ENCODE assay signal across 9 mouse cellular contexts in the genomic region with DNA sequence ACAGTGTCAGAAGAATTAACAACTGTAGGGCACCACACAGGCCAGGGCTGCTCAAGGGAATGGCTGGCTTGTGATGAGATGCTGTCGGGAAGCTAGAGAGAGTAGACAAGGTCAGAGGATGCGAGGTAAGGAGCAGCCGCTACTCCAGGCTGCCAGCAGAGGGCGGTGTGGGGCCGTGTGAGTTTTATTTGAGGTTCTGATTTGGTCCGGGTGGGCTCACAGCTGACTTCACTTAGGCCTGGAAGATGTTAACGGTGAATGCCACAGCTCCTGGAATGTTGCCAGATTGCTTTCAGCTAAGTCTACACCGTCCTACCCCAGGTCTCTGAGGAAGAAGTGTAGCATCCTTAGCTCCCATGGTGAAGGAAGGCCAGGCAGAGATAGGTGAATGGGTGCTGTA. TPM values are rescaled to one million over a fixed set of nuclear protein-coding genes. Genes with fewer than 3 reads are reported as not detected.
DNase-seq lines count a peak whose midpoint lies in the region; ATAC-seq and TF ChIP-seq lines count a peak whose summit lies in the region.
"Had no signal": no experiment of that assay in that cellular context is flagged by ENCODE, and none has a peak within 500 bp of the region (broad histone marks: within the 10 kb centered on the region; RNA-seq: fewer than 3 reads in every experiment).

No protein-coding gene starts in this region.

- peak; percentile 92 to 96 (median 92) for TF ChIP-seq CTCF in MEL (IDR thresholded peaks at IDR 0.05 in 2 of 3, conservative IDR thresholded peaks at IDR 0.05 in 1 of 3; ENCODE audit: control insufficient read depth in 1 of 3, insufficient read depth in 1 of 3, low read depth in 2 of 3, low read length in 3 of 3, poor library complexity in 1 of 3, severe bottlenecking in 1 of 3)
- TF ChIP-seq CTCF in bone marrow, adult 2 months (IDR thresholded peaks at IDR 0.05; ENCODE audit: control insufficient read depth, insufficient read depth, low read length) = peak; percentile 91

- intact Hi-C loops in left cerebral cortex, postnatal 14 days (cut with DNase I) = no loop called here

- TF ChIP-seq EP300 in MEL (IDR thresholded peaks at IDR 0.05; ENCODE audit: low read depth in 1 of 2, low read length in 2 of 2) = no peak

- no peaks in the 10 kb centered on the region for H3K36me3 ChIP-seq in MEL (ENCODE audit: control insufficient read depth in 1 of 2, insufficient read depth in 2 of 2, low read length in 2 of 2)
- H3K36me3 ChIP-seq in embryonic facial prominence, embryonic 14.5 days (ENCODE audit: control insufficient read depth, insufficient read depth, low read length) = no peaks in the 10 kb centered on the region
- no peaks in the 10 kb centered on the region for H3K36me3 ChIP-seq in liver, embryonic 11.5 days (ENCODE audit: control insufficient read depth, insufficient read depth, low read length)
- H3K36me3 ChIP-seq: neural tube, embryonic 12.5 days had no signal

- no peak overlapping the region for H3K27ac ChIP-seq in MEL (ENCODE audit: control insufficient read depth, low read depth, low read length)
- no peak overlapping the region for H3K27ac ChIP-seq in bone marrow, adult 2 months (ENCODE audit: control insufficient read depth, insufficient read depth, low read depth, low read length, poor library complexity)
- H3K27ac ChIP-seq in embryonic facial prominence, embryonic 14.5 days (replicated peaks; ENCODE audit: low read depth, low read length) = no peak overlapping the region
- no peak overlapping the region for H3K27ac ChIP-seq in liver, embryonic 11.5 days (ENCODE audit: low read depth, low read length)
- H3K27ac ChIP-seq: neural tube, embryonic 12.5 days had no signal

- H3K27me3 ChIP-seq in MEL (ENCODE audit: control insufficient read depth in 1 of 2, insufficient read depth in 2 of 2, low read length in 2 of 2) = no peaks in the 10 kb centered on the region; a peak in 1 of 4 replicates
- no peaks in the 10 kb centered on the region for H3K27me3 ChIP-seq in embryonic facial prominence, embryonic 14.5 days (replicated peaks; ENCODE audit: control insufficient read depth, insufficient read depth, low read length)
- H3K27me3 ChIP-seq in liver, embryonic 11.5 days (replicated peaks; ENCODE audit: control insufficient read depth, insufficient read depth, low read length) = no peaks in the 10 kb centered on the region; the same call in 1 of the 2 replicates
- H3K27me3 ChIP-seq: neural tube, embryonic 12.5 days had no signal

- no peaks in the 10 kb centered on the region for H3K79me2 ChIP-seq in MEL (ENCODE audit: control insufficient read depth, insufficient read depth, low read length, poor library complexity)

- H3K4me1 ChIP-seq in MEL (ENCODE audit: control insufficient read depth in 1 of 2, insufficient read depth in 2 of 2, low read length in 2 of 2) = no peaks in the 10 kb centered on the region
- H3K4me1 ChIP-seq in bone marrow, adult 2 months (ENCODE audit: control insufficient read depth, insufficient read depth, low read length) = no peaks in the 10 kb centered on the region
- no peaks in the 10 kb centered on the region for H3K4me1 ChIP-seq in embryonic facial prominence, embryonic 14.5 days (ENCODE audit: control insufficient read depth, insufficient read depth, low read length)
- H3K4me1 ChIP-seq in liver, embryonic 11.5 days (replicated peaks; ENCODE audit: control insufficient read depth, insufficient read depth, low read length) = no peaks in the 10 kb centered on the region

- no peak overlapping the region for H3K4me3 ChIP-seq in MEL (ENCODE audit: control insufficient read depth in 1 of 2, insufficient read depth in 1 of 2, low read depth in 2 of 2, low read length in 2 of 2)
- no peak overlapping the region for H3K4me3 ChIP-seq in bone marrow, adult 2 months (replicated peaks; ENCODE audit: control insufficient read depth, low read depth, low read length)
- no peak overlapping the region for H3K4me3 ChIP-seq in embryonic facial prominence, embryonic 14.5 days (ENCODE audit: low read depth, low read length)
- H3K4me3 ChIP-seq in liver, embryonic 11.5 days (ENCODE audit: low read depth, low read length) = no peak overlapping the region
- H3K4me3 ChIP-seq: neural tube, embryonic 12.5 days had no signal

- no peaks in the 10 kb centered on the region for H3K9me3 ChIP-seq in MEL (replicated peaks; ENCODE audit: insufficient read depth, low read length)
- 0 out of 2 replicates have a peak, but pooled peaks cover 4% of the 10 kb centered on the region for H3K9me3 ChIP-seq in embryonic facial prominence, embryonic 14.5 days (ENCODE audit: control insufficient read depth, low read length)
- H3K9me3 ChIP-seq in liver, embryonic 11.5 days (ENCODE audit: control insufficient read depth, low read length) = no peaks in the 10 kb centered on the region

- H3K4me2 ChIP-seq in embryonic facial prominence, embryonic 14.5 days (ENCODE audit: low read depth, low read length) = no peak overlapping the region
- no peak overlapping the region for H3K4me2 ChIP-seq in liver, embryonic 11.5 days
- H3K4me2 ChIP-seq: neural tube, embryonic 12.5 days had no signal

- WGBS in bone marrow, adult 2 months = 4% methylated on average over 8 of the region's 8 CpGs
- 5% methylated on average over 8 of the region's 8 CpGs for WGBS in embryonic facial prominence, embryonic 14.5 days
- 7% methylated on average over 8 of the region's 8 CpGs for WGBS in liver, embryonic 11.5 days

- TF ChIP-seq RAD21 in MEL (IDR thresholded peaks at IDR 0.05; ENCODE audit: low read depth, low read length) = peak; percentile 84

- no peak for TF ChIP-seq POLR2A in MEL (IDR thresholded peaks at IDR 0.05; ENCODE audit: control insufficient read depth in 1 of 2, insufficient read depth in 1 of 2, low read depth in 1 of 2, low read length in 2 of 2, poor library complexity in 1 of 2)
- TF ChIP-seq POLR2A in bone marrow, adult 2 months (IDR thresholded peaks at IDR 0.05; ENCODE audit: borderline replicate concordance, control insufficient read depth, low read depth, low read length) = no peak

- no peak overlapping the region for H3K9ac ChIP-seq in MEL (ENCODE audit: control insufficient read depth, low read depth, low read length, poor library complexity, severe bottlenecking)
- no peak overlapping the region for H3K9ac ChIP-seq in embryonic facial prominence, embryonic 14.5 days (ENCODE audit: low read depth, low read length)
- H3K9ac ChIP-seq in liver, embryonic 11.5 days (ENCODE audit: low read depth, low read length) = no peak overlapping the region
- H3K9ac ChIP-seq: neural tube, embryonic 12.5 days had no signal

- DNase-seq in left cerebral cortex, postnatal 14 days (ENCODE audit: low spot score in 2 of 2) = peak; percentile 49 to 53
- no peak for DNase-seq in left cerebral cortex, adult 9 months (ENCODE audit: low spot score in 2 of 2)
- DNase-seq in MEL (ENCODE audit: low read depth, low spot score) = peak; percentile 69
- peak; percentile 57 for DNase-seq in embryonic facial prominence, embryonic 14.5 days (ENCODE audit: low spot score)
- DNase-seq in liver, embryonic 11.5 days (ENCODE audit: low spot score) = peak; percentile 51
- peak; percentile 20 to 54 for DNase-seq in spleen, adult 18-20 months

- no peak for ATAC-seq in embryonic facial prominence, embryonic 14.5 days (ENCODE audit: low read depth)
- no peak for ATAC-seq in liver, embryonic 11.5 days (replicated peaks; ENCODE audit: low FRiP score)

TF ChIP-seq in MEL, 35 proteins besides CTCF, POLR2A, EP300 and RAD21:
- no peak for TF ChIP-seq ZMIZ1 (IDR thresholded peaks at IDR 0.05; ENCODE audit: low read depth, low read length)
- peak; percentile 81 for TF ChIP-seq ZC3H11A (IDR thresholded peaks at IDR 0.05; ENCODE audit: low read depth, low read length)
- TF ChIP-seq SMC3 (IDR thresholded peaks at IDR 0.05; ENCODE audit: low read depth, low read length) = peak; percentile 88

RNA-seq across cellular contexts. Expression of a gene that starts 7.5 kb away (rescaled TPM):
- not detected for total RNA-seq in left cerebral cortex, postnatal 14 days (2021)
- total RNA-seq in MEL (2012; rRNA removed) = not detected in 2 replicates
- polyA plus RNA-seq in MEL (2012; ENCODE audit: insufficient read depth in 1 of 2, insufficient read length in 2 of 2, low read depth in 1 of 2, low replicate concordance in 2 of 2, missing spikeins in 1 of 2) = not detected
- not detected in 2 replicates for polyA plus RNA-seq in bone marrow, adult 2 months (2011; ENCODE audit: insufficient read depth, insufficient read length, low replicate concordance, missing spikeins)
- not detected in 2 replicates for polyA plus RNA-seq in embryonic facial prominence, embryonic 14.5 days (2014; fragmentation: Nextera tagmentation; extraction: Ambion mirVana)
- 2.1 and 2.5 TPM in 2 replicates for polyA plus RNA-seq in liver, embryonic 11.5 days (2014; fragmentation: Nextera tagmentation; extraction: Ambion mirVana)
- polyA plus RNA-seq: heart, embryonic 14.5 days had no signal

RNA-seq across cellular contexts. Expression of a gene that starts 22.1 kb away (rescaled TPM):
- total RNA-seq in left cerebral cortex, postnatal 14 days (2021) = not detected
- not detected in 2 replicates for total RNA-seq in MEL (2012; rRNA removed)
- not detected for polyA plus RNA-seq in MEL (2012; ENCODE audit: insufficient read depth in 1 of 2, insufficient read length in 2 of 2, low read depth in 1 of 2, low replicate concordance in 2 of 2, missing spikeins in 1 of 2)
- polyA plus RNA-seq in bone marrow, adult 2 months (2011; ENCODE audit: insufficient read depth, insufficient read length, low replicate concordance, missing spikeins) = not detected in 2 replicates
- polyA plus RNA-seq in embryonic facial prominence, embryonic 14.5 days (2014; fragmentation: Nextera tagmentation; extraction: Ambion mirVana) = not detected in 2 replicates
- polyA plus RNA-seq in liver, embryonic 11.5 days (2014; fragmentation: Nextera tagmentation; extraction: Ambion mirVana) = not detected in 2 replicates
- polyA plus RNA-seq: heart, embryonic 14.5 days; neural tube, embryonic 12.5 days had no signal

RNA-seq across cellular contexts. Expression of a gene that starts 43.1 kb away (rescaled TPM):
- not detected for total RNA-seq in left cerebral cortex, postnatal 14 days (2021)
- total RNA-seq in MEL (2012; rRNA removed) = not detected in 2 replicates
- polyA plus RNA-seq in MEL (2012; ENCODE audit: insufficient read depth in 1 of 2, insufficient read length in 2 of 2, low read depth in 1 of 2, low replicate concordance in 2 of 2, missing spikeins in 1 of 2) = not detected
- not detected in 2 replicates for polyA plus RNA-seq in bone marrow, adult 2 months (2011; ENCODE audit: insufficient read depth, insufficient read length, low replicate concordance, missing spikeins)
- polyA plus RNA-seq in embryonic facial prominence, embryonic 14.5 days (2014; fragmentation: Nextera tagmentation; extraction: Ambion mirVana) = not detected in 2 replicates
- not detected in 2 replicates for polyA plus RNA-seq in liver, embryonic 11.5 days (2014; fragmentation: Nextera tagmentation; extraction: Ambion mirVana)
- polyA plus RNA-seq: heart, embryonic 14.5 days; neural tube, embryonic 12.5 days had no signal

Comparison
In these comparisons a context has a peak if more than half of its experiments do, and no peak if none do; other contexts are left out.
1. DNase-seq: peak in left cerebral cortex, postnatal 14 days (2 of 2), MEL (single experiment), embryonic facial prominence, embryonic 14.5 days (single experiment), liver, embryonic 11.5 days (single experiment) and spleen, adult 18-20 months (2 of 2); none in left cerebral cortex, adult 9 months (0 of 2).